7 mouse cellular contexts compared by ENCODE assay signal in the genomic region with DNA sequence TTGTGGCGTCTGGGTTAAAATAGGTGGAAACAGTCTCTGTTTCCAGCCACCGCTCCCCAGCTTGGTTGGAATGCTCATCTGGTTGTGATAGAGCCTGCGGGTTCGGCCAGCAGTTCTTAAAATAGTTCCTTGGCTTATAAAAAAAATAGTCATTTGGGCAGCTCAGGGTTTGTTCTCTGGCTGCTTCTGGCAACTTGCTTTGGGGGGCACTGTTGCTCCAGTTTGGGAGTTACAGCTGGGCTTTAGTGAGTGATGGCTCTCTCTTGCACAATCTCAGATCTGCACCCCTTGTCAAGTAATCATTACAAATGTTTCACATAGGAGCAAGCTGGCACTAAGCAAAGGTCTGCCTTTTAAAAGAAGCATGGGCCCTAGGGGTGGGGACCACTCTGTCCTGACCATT.
DNase-seq lines count a peak whose midpoint lies in the region; ATAC-seq lines count a peak whose summit lies in the region.

No protein-coding gene starts in this region.

- 0 out of 2 replicates have a peak, but pooled peaks have one; percentile 54 for ATAC-seq in midbrain, embryonic 16.5 days
- no peak for ATAC-seq in erythroblast, adult 5-6 weeks (replicated peaks; ENCODE audit: low FRiP score, poor library complexity, severe bottlenecking)

- intact Hi-C loops in gastrocnemius, postnatal 14 days (cut with DNase I; ENCODE audit: low total_unique reads): no loop called here
- intact Hi-C loops in left cerebral cortex, postnatal 25 days (cut with DNase I): no loop called here

- no peaks in the 10 kb centered on the region for H3K36me3 ChIP-seq in midbrain, embryonic 16.5 days (ENCODE audit: control insufficient read depth, insufficient read depth, low read length)

- no peak overlapping the region for H3K27ac ChIP-seq in midbrain, embryonic 16.5 days (ENCODE audit: low read length)

- no peak overlapping the region for H3K9ac ChIP-seq in midbrain, embryonic 16.5 days (ENCODE audit: low read depth, low read length)

- H3K4me1 ChIP-seq in midbrain, embryonic 16.5 days (ENCODE audit: control insufficient read depth, insufficient read depth, low read length): no peaks in the 10 kb centered on the region

- WGBS in midbrain, embryonic 16.5 days: 58% methylated on average over 4 of the region's 4 CpGs

- H3K4me2 ChIP-seq in midbrain, embryonic 16.5 days (ENCODE audit: low read length): no peak overlapping the region

- no peaks in the 10 kb centered on the region for H3K27me3 ChIP-seq in midbrain, embryonic 16.5 days (ENCODE audit: control insufficient read depth, insufficient read depth, low read depth, low read length)

- H3K4me3 ChIP-seq in midbrain, embryonic 16.5 days (ENCODE audit: low read depth, low read length): no peak overlapping the region

- H3K9me3 ChIP-seq in midbrain, embryonic 16.5 days (replicated peaks; ENCODE audit: control insufficient read depth, low read length, poor library complexity, severe bottlenecking): no peaks in the 10 kb centered on the region

- peak; percentile 52 for DNase-seq in adrenal gland, adult 8-10 months
- peak; percentile 73 for DNase-seq in embryo, embryonic 10.5 days (ENCODE audit: low spot score)
- DNase-seq in gastrocnemius, postnatal 14 days: peak; percentile 52
- DNase-seq in hindlimb bud, embryonic 11.5 days (ENCODE audit: extremely low spot score, low read depth, low spot score): peak; percentile 5
- peak; percentile 16 to 45 for DNase-seq in left cerebral cortex, postnatal 25 days (ENCODE audit: low spot score in 2 of 2)

Comparison
In these comparisons a context has a peak if more than half of its experiments do, and no peak if none do; other contexts are left out.
1. DNase-seq: peak in every context shown above with its lines; median percentile 73 in embryo, embryonic 10.5 days; 52 in adrenal gland, adult 8-10 months; 52 in gastrocnemius, postnatal 14 days; 30 in left cerebral cortex, postnatal 25 days; 5 in hindlimb bud, embryonic 11.5 days.